Mouse (Mus musculus) heart, adult 2 months (tissue): ENCODE results near the gene Rras. TPM values are rescaled to one million over a fixed set of nuclear protein-coding genes. Genes with fewer than 3 reads are reported as not detected.

Source experiments
- DNase-seq, 2 experiments: peaks; one replicate each; pipeline ENCODE4 v3.0.0; 2021
- H3K27ac ChIP-seq: fragments of 200-600 bp; 2 replicates; pipeline ENCODE4 v1.8.1; 2022
- H3K27me3 ChIP-seq: fragments of 200-500 bp; 2 replicates; pipeline ENCODE4 v1.6.1; 2012; ENCODE audit warnings: mild to moderate bottlenecking, low read length, inconsistent platforms, mixed read lengths; ENCODE audit not compliant: control insufficient read depth, insufficient read depth
- H3K36me3 ChIP-seq: fragments of 200-500 bp; 2 replicates; pipeline ENCODE4 v1.6.1; 2012; ENCODE audit warnings: low read length, inconsistent platforms; ENCODE audit not compliant: control insufficient read depth, insufficient read depth
- H3K4me1 ChIP-seq: fragments of 200-500 bp; 2 replicates; pipeline ENCODE4 v1.6.1; 2011; ENCODE audit warnings: low read length; ENCODE audit not compliant: control insufficient read depth, insufficient read depth
- H3K4me3 ChIP-seq: fragments of 200-600 bp; 2 replicates; pipeline ENCODE4 v1.8.1; 2022
- H3K79me2 ChIP-seq: fragments of 200-500 bp; replicated peaks from 2 replicates; pipeline ENCODE4 v1.6.1; 2012; ENCODE audit warnings: mild to moderate bottlenecking, inconsistent platforms, low read length, moderate library complexity, mixed read lengths; ENCODE audit not compliant: control insufficient read depth, insufficient read depth
- H3K9ac ChIP-seq: fragments of 200-500 bp; 2 replicates; pipeline ENCODE4 v1.6.1; 2012; ENCODE audit warnings: low read depth, mild to moderate bottlenecking, control low read depth, inconsistent platforms, low read length, mixed read lengths
- CTCF ChIP-seq: fragments of 200-600 bp; IDR thresholded peaks from 2 replicates; pipeline ENCODE4 v1.8.1; 2022; ENCODE audit warnings: antibody characterized with exemption, mild to moderate bottlenecking, moderate library complexity
- EP300 ChIP-seq: fragments of 200-500 bp; IDR thresholded peaks from 2 replicates; pipeline ENCODE4 v1.6.1; 2011; ENCODE audit warnings: low read depth, low read length, control low read depth; ENCODE audit not compliant: insufficient read depth
- POLR2A ChIP-seq: fragments of 200-500 bp; IDR thresholded peaks from 2 replicates; pipeline ENCODE4 v1.6.1; 2011; ENCODE audit warnings: mild to moderate bottlenecking, low read depth, low read length, control low read depth; ENCODE audit not compliant: insufficient read depth
- WGBS: fragments of 180-500 bp; shearing (Covaris S2); methylation state at CpG from one replicate; pipeline ENCODE4 v1.1.7; 2018; 5-methylcytosine and 5-hydroxymethylcytosine counted together
- intact Hi-C: fragments of 180-260 bp; cut with DNase I; formaldehyde crosslinking; loops from one replicate; pipeline ENCODE4 v1.15.1; 2025
- long read RNA-seq: library from polyadenylated mRNA; stranded (forward); transcript quantifications from one replicate; pipeline ENCODE4 v2.0.0, GENCODE M21; 2021
- polyA plus RNA-seq: library from polyadenylated mRNA; depleted of rRNA; stranded (reverse); fragments of >200 nt; gene quantifications from 2 replicates; pipeline ENCODE4 v1.2.3, GENCODE M21; 2012; rRNA removed
- total RNA-seq, 2 experiments: library from RNA; stranded (reverse); gene quantifications; 2 replicates each; pipeline ENCODE4 v1.2.3; 2021

The Rras gene
- total RNA-seq (10 to 100 TPM; 40.9 to 44.3 TPM), polyA plus RNA-seq (107 and 114 TPM in 2 replicates)
- long read RNA-seq, transcript Rras-201 (6 exons, 995 nt) = major isoform, 37 of 39 reads
- long read RNA-seq, partial matches to known transcripts = 0 of 39 reads
- long read RNA-seq, other reads (novel, unspliced or antisense) = 2 of 39 reads

DNA sequence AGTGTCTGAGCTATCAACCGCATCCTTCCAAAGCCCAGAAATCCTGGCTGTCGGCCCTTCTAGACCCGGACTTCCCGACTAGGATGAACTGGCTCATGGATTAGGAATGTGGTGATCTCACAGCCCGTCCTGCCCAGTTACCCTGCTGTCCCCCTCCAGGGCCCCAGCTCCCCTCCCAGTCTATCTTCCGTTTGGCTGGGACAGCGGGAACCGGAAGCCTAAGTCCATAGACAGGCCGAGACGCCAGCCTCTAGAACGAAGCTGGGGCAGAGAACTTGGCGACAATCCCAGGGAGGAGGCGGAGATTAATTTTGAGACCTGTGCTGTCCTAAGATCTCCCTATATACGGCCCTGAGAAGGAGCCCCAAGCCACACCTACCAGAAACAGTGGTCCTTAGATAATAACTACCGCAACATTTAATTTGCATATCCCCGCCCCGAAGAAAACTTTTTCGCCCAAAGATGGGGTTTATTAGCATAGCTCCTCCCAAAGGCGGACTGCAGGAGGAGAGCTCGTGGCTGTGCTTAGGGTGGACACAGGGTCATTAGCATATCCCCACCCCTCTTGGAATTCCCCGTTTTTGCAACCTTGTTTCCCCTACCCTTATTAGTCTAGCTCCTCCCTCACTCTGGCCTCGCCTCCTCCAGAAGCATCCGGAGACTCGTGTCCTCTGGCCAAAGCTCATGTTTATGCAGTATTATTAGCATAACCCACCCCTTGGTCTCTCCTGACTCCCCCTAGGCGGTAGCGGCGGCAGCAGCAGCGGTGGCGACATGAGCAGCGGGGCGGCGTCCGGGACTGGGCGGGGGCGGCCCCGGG is at the start of gene Rras:
Gene Rras (plus strand): TSS at position 720 of the 820 bp plus-strand sequence.
- intact Hi-C loops = loop anchor here (1.0 to 5.0 kb wide), 3 partner anchors 33 to 105 kb away; partner anchors contain the start of gene Rps11
- Histone ChIP-seq H3K4me1 (peaks cover 8% of the 10 kb centered on the region), H3K27me3 (no peaks in the 10 kb centered on the region), H3K36me3 (no peaks in the 10 kb centered on the region), H3K9ac (peak within 1 kb of the TSS; percentile 85), H3K4me3 (peak within 1 kb of the TSS; percentile 75), H3K27ac (peak within 1 kb of the TSS; percentile 100), H3K79me2 (peaks cover 1% of the 10 kb centered on the region; the same call in 1 of the 2 replicates)
- TF ChIP-seq EP300 = peak; percentile 94
- peak; percentile 93 for TF ChIP-seq POLR2A
- peak; percentile 47 for TF ChIP-seq CTCF
- DNase-seq = peak; percentile 89 to 96
- under 1% methylated on average over 36 of the region's 36 CpGs for WGBS

DNA sequence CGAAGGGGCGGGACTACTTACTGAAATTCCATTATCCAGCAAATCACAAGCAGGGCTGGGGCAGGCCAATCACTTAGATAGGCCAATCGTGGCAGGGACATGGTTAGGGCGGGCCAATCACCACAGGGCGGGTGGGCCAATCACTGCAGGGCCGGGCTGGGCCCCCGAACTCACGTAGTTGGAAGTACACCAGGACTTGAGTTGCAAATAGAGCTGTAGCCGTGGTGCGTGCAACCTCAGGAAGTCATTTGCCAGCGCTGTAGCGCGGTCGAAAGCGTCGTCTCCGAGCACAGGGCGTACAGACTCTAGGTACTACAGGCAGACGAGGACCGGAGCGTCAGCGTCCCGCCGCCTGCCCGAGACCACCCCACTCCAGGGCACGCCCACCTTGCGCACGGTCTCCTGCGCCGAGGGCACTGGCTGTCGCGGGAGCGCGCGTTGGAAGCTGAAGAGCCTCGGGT is 47.5 kb upstream of the Rras start:
- Histone ChIP-seq H3K27me3 (no peaks in the 10 kb centered on the region), H3K27ac (peak overlapping the region; percentile 70), H3K9ac (peak overlapping the region; percentile 41), H3K79me2 (no peaks in the 10 kb centered on the region), H3K36me3 (no peaks in the 10 kb centered on the region), H3K4me3 (peak overlapping the region; percentile 56), H3K4me1 (peaks cover 3% of the 10 kb centered on the region; the same call in 1 of the 2 replicates)
- WGBS = 1% methylated on average over 36 of the region's 36 CpGs
- intact Hi-C loops = no loop called here
- peak; percentile 78 to 87 for DNase-seq
- TF ChIP-seq POLR2A (peak; percentile 63), EP300 (0 out of 2 replicates have a peak, but pooled peaks have one; percentile 33), CTCF (no peak)

DNA sequence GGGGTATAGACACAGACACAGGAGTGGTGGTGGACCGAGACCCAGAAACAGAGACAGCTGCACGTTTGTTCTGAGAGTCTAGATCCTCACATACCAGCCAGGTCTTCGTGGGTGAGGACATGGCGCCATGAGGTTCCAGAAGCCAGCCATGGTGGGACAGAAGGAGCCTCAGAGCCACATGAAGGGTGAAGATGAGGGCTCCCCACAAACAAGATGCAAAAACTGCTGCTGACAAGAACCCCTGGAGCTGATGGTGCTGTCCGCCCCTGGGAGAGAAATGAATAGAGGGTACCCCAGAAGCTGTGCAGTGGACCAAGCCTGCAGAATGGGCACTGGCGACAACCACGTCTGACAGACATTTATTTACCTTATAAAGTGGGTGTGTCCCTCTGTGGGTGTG is 46.6 kb upstream of the Rras start:
- Histone ChIP-seq H3K27ac (no peak overlapping the region), H3K9ac (no peak overlapping the region), H3K4me3 (no peak overlapping the region), H3K27me3 (no peaks in the 10 kb centered on the region), H3K36me3 (no peaks in the 10 kb centered on the region), H3K4me1 (peaks cover 3% of the 10 kb centered on the region; the same call in 1 of the 2 replicates), H3K79me2 (no peaks in the 10 kb centered on the region)
- WGBS = 77% methylated on average over 7 of the region's 7 CpGs
- TF ChIP-seq EP300 (no peak), CTCF (no peak), POLR2A (no peak)
- DNase-seq = no peak
- intact Hi-C loops = no loop called here

DNA sequence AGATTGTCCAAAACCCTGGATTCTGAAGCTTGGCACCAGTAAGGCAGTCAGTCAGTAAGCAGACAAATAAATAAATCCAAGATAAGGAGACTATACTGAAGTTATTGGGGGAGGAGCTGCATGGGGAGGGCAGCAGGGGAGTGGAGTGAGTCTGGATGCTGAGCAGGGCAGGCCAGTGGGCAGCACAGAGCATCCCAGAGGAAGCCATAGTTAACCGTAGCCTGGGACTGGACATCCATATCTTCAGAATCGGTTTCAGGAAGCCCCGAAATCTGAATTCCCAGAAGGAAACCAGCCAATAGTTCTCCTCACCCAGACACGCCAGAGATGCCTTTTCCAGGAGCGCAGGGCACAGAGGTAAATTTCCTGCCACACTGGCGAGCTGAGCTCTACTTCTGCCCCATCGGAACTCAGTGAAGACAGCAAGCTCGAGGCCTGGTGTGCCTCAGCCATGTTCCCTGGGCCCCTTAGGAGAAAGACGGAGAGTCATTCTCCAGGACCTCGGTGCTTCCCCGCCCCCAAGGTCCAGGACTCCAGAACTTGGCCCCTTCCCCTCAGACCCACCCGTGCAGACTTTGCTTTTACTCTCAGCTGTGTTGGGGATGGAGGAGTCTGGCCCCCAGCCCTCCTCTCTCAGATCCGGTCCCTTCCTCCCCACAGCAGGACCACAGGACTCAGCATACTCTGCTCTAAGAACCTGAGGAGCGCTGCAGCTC is 44.2 kb upstream of the Rras start:
- Histone ChIP-seq H3K27me3 (no peaks in the 10 kb centered on the region), H3K79me2 (no peaks in the 10 kb centered on the region), H3K9ac (peak overlapping the region; percentile 16; the same call in 1 of the 2 replicates), H3K27ac (no peak overlapping the region), H3K36me3 (no peaks in the 10 kb centered on the region), H3K4me3 (peak overlapping the region; percentile 21), H3K4me1 (peaks cover 3% of the 10 kb centered on the region; the same call in 1 of the 2 replicates)
- WGBS = 44% methylated on average over 14 of the region's 14 CpGs
- no peak for TF ChIP-seq EP300
- no peak for TF ChIP-seq CTCF
- no peak for TF ChIP-seq POLR2A
- no peak for DNase-seq
- intact Hi-C loops = no loop called here

GRCm38 (mm10) chr7:44974383-44975116 is 43.2 kb upstream of the Rras start, which contains the start of gene Cpt1c:
TSS of gene Cpt1c (minus strand) at chr7:44974851.
- H3K27me3 ChIP-seq = no peaks in the 10 kb centered on the region
- 4% methylated on average over 22 of the region's 22 CpGs for WGBS
- H3K9ac ChIP-seq = peak within 1 kb of the TSS; percentile 40
- H3K4me1 ChIP-seq = peaks cover 3% of the 10 kb centered on the region; the same call in 1 of the 2 replicates
- no peaks in the 10 kb centered on the region for H3K79me2 ChIP-seq
- intact Hi-C loops = no loop called here
- H3K4me3 ChIP-seq = peak within 1 kb of the TSS; percentile 53
- peak; percentile 80 for DNase-seq
- H3K36me3 ChIP-seq = no peaks in the 10 kb centered on the region
- no peak for TF ChIP-seq EP300
- TF ChIP-seq POLR2A = peak; percentile 57; the same call in 1 of the 2 replicates
- no peak for TF ChIP-seq CTCF
- peak within 1 kb of the TSS; percentile 68 for H3K27ac ChIP-seq
